Mouse (Mus musculus): Measurements from ENCODE around the gene Btbd35f10.
"Not testable (repeated sequence)": the region's sequence is repeated elsewhere in the genome, so short reads cannot be mapped to it uniquely, and the experiment has no call there.

The Btbd35f10 gene

GRCm38 (mm10) chrX:3752785-3753184, at the start of gene Btbd35f10:
TSS of gene Btbd35f10 (minus strand) at chrX:3752885.
- POLR2A ChIA-PET, CTCF ChIA-PET: not testable (repeated sequence)
